Mouse (Mus musculus) hindbrain, embryonic 13.5 days (tissue): Measurements from ENCODE around the gene 6030468B19Rik. TPM values are rescaled to one million over a fixed set of nuclear protein-coding genes. Genes with fewer than 3 reads are reported as not detected.
"Not testable (repeated sequence)": the region's sequence is repeated elsewhere in the genome, so short reads cannot be mapped to it uniquely, and the experiment has no call there.

Source experiments
- ATAC-seq: fragments of 200-750 bp; cut with Nextera tagmentation; 2 replicates; pipeline ENCODE4 v1.8.0; 2017; ENCODE audit warnings: moderate TSS enrichment; ENCODE audit not compliant: low FRiP score
- H3K27ac ChIP-seq: fragments of 300-500 bp; sonication (generic); 2 replicates; pipeline ENCODE4 v1.5.1; 2015; ENCODE audit warnings: inconsistent platforms, mild to moderate bottlenecking, moderate library complexity
- H3K27me3 ChIP-seq: fragments of 300-500 bp; sonication (generic); 2 replicates; pipeline ENCODE4 v1.6.1; 2015; ENCODE audit warnings: mild to moderate bottlenecking, inconsistent platforms
- H3K36me3 ChIP-seq: fragments of 300-500 bp; sonication (generic); 2 replicates; pipeline ENCODE4 v1.6.1; 2015; ENCODE audit warnings: mild to moderate bottlenecking, inconsistent platforms
- H3K4me1 ChIP-seq: fragments of 300-500 bp; sonication (generic); replicated peaks from 2 replicates; pipeline ENCODE4 v1.6.1; 2015; ENCODE audit warnings: inconsistent platforms
- H3K4me2 ChIP-seq: fragments of 300-500 bp; sonication (generic); 2 replicates; pipeline ENCODE4 v1.6.1; 2015; ENCODE audit warnings: inconsistent platforms, mild to moderate bottlenecking, moderate library complexity
- H3K4me3 ChIP-seq: fragments of 300-500 bp; sonication (generic); 2 replicates; pipeline ENCODE4 v1.5.1; 2015; ENCODE audit warnings: mild to moderate bottlenecking, inconsistent platforms
- H3K9ac ChIP-seq: fragments of 300-500 bp; sonication (generic); 2 replicates; pipeline ENCODE4 v1.6.1; 2015; ENCODE audit warnings: mild to moderate bottlenecking, inconsistent platforms
- H3K9me3 ChIP-seq: fragments of 300-500 bp; sonication (generic); 2 replicates; pipeline ENCODE4 v1.6.1; 2016; ENCODE audit warnings: inconsistent platforms
- WGBS: fragments of 180-500 bp; shearing (Covaris S2); methylation state at CpG from one replicate; pipeline ENCODE4 v1.1.7; 2015; 5-methylcytosine and 5-hydroxymethylcytosine counted together
- polyA plus RNA-seq: library from polyadenylated mRNA; unstranded; fragments of >200 nt; fragmentation: Nextera tagmentation; extraction: Ambion mirVana; gene quantifications from 2 replicates; pipeline ENCODE4 v1.2.1, GENCODE M21; 2015

6030468B19Rik gene
- polyA plus RNA-seq, 1 experiment from 2014 or later = not detected

DNA sequence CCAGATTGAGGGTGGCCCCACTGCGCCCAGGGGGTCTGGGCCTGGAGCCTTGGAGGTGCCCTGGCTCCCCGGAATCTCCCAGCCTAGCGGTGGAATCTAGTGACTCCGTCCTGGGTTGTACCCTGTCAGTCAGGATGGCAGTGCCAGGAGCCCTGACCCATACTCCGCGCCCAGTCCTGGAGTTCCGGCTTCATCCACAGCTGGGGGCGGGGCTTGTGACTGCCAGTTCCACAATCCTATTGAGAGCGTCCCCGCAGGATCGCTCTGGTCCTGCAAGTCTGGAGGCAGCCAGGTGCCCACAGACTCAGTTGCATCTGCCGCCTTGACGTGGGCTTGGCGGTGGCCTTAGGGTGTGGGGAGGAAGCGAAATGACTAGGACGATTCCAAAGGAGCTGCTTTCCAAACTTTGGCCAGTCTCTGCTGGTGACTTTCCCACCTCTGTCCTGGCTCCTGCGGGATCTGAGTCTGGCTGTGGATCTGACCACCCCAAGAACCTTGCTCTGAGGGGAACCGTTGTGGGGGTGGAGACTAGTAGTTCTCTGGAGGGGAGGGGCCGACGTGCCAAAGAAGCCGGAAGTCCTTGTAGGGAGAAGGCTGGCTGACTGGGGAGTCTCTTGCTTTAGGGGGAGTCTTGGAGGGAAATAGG, 13.1 kb downstream of the 6030468B19Rik start:
- peaks cover 4% of the 10 kb centered on the region; the same call in 1 of the 2 replicates for H3K36me3 ChIP-seq
- peaks cover 24% of the 10 kb centered on the region for H3K4me1 ChIP-seq
- peaks cover 25% of the 10 kb centered on the region for H3K27me3 ChIP-seq
- H3K9me3 ChIP-seq = no peaks in the 10 kb centered on the region
- WGBS = under 1% methylated on average over 21 of the region's 21 CpGs
- peak; percentile 76 for ATAC-seq
- peak overlapping the region; percentile 90 for H3K4me2 ChIP-seq
- no peak overlapping the region for H3K27ac ChIP-seq
- peak overlapping the region; percentile 56 for H3K4me3 ChIP-seq
- H3K9ac ChIP-seq = peak overlapping the region; percentile 74

DNA sequence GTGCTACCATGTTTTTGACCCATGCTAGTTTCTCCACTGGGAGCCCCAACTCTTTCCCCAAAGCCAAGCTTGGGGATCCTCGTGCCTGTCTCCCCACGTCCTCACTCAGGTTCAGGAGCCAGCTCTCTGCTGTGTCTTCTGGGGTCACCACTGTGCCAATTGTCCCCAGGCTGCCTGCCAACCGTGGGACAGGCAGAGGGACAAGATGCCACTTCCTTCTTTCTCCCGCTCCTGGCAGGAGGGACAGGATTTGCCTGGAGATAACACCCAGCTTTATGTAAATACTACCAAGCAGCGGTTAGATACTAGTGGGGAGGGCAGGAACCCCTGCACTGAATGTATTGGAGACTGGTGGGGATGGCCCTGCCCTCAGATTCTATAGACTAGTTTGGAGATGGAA, 16.4 kb downstream of the 6030468B19Rik start:
- Histone ChIP-seq H3K9me3 (no peaks in the 10 kb centered on the region), H3K4me3 (no peak overlapping the region), H3K4me1 (peaks cover 27% of the 10 kb centered on the region), H3K27ac (no peak overlapping the region), H3K4me2 (no peak overlapping the region), H3K9ac (no peak overlapping the region), H3K36me3 (peaks cover 4% of the 10 kb centered on the region; the same call in 1 of the 2 replicates), H3K27me3 (peaks cover 19% of the 10 kb centered on the region)
- ATAC-seq = no peak
- WGBS = 77% methylated on average over 5 of the region's 5 CpGs

DNA sequence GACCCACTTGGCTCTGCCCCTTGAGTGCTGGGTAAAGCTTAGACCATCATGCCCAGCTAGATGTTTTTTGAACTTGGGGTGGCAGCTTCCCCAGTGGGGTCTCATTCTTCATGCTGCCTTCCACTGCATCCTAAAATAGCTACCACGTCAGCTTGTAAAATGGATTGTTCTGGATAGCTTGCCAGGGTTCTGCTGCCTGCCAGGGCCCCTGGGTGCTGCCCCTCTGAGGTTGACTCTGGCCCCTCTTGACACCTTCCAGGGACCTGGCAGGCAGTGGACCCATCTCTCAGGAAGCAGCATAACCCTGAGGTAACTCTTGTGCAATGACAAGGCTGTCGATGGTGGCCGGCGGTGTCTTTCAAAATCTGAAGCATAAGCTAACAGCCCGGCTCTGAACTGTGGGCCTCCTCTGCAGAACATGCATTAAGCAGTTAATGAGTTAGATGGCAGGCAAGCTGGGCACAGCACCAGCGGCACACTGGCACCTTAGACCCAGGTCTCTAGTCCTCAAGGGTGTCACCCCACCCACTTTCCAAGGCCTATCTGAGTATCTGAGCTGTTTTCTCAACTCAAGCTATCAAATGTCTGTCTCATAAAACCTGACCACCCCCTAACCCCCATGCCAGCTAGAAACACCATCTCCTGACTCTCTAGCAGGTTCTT, 17.4 kb downstream of the 6030468B19Rik start:
- no peak overlapping the region for H3K4me2 ChIP-seq
- no peak overlapping the region for H3K9ac ChIP-seq
- H3K4me3 ChIP-seq = no peak overlapping the region
- H3K27me3 ChIP-seq = peaks cover 9% of the 10 kb centered on the region
- no peak for ATAC-seq
- WGBS = 92% methylated on average over 6 of the region's 6 CpGs
- no peaks in the 10 kb centered on the region for H3K9me3 ChIP-seq
- H3K27ac ChIP-seq = no peak overlapping the region
- H3K36me3 ChIP-seq = peaks cover 4% of the 10 kb centered on the region; the same call in 1 of the 2 replicates
- H3K4me1 ChIP-seq = peaks cover 25% of the 10 kb centered on the region

DNA sequence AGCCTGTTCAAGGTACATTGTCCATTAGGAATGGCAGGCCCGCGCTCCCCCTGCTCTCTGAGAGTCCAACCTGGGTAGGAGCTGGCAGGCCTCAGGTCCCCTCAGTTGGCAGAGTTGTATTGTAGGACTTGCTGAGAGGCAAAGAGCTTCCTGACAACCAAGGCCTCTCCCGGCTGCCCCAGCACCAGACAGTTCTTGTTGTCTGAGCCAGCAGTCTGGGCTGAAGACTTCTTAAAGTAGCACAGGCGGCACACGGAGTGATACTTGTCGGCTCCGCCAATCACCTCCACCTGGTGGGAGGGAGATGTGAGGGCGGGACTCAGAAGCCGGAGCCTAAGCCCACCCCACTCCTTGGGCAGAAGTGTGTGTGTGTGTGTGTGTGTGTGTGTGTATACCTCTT, 18.4 kb downstream of the 6030468B19Rik start:
- H3K4me3 ChIP-seq, H3K27me3 ChIP-seq, H3K9me3 ChIP-seq, H3K4me2 ChIP-seq, H3K36me3 ChIP-seq, H3K27ac ChIP-seq, H3K9ac ChIP-seq, ATAC-seq: not testable (repeated sequence)
- peaks cover 15% of the 10 kb centered on the region for H3K4me1 ChIP-seq
- WGBS = 92% methylated on average over 9 of the region's 9 CpGs

DNA sequence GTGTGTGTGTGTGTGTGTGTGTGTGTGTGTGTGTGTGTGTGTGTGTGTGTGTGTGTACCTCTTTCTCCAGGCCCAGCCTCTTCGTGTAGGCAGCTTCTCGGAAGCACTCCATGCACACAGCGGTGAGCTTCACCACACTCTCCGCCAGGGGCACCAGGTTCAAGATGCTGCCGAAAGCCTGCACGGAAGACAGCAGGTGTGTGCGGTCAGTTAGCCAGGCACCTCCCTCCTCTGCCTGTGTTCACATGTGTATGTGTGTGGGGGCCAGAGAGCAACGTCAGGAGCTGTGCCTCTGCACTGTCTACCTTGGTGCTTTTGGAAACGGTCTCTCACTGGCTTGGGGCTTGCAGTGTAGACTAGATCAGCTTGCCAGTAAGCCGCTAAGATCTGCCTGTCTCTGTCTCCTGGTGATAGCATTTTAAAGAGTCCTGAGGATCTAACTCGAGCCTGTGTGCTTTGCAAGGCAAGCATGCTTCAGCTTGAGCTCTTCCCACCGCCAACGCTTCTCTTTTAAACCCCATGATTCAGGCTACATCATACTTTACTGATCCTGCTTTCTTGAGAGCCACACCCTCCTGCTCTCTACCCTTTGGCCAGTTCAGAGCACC, 19.0 kb downstream of the 6030468B19Rik start:
- Histone ChIP-seq H3K4me3 (no peak overlapping the region), H3K9me3 (no peaks in the 10 kb centered on the region), H3K27ac (no peak overlapping the region), H3K4me2 (no peak overlapping the region), H3K27me3 (no peaks in the 10 kb centered on the region), H3K9ac (no peak overlapping the region), H3K36me3 (peaks cover 4% of the 10 kb centered on the region; the same call in 1 of the 2 replicates), H3K4me1 (peaks cover 10% of the 10 kb centered on the region)
- ATAC-seq = no peak
- WGBS = 87% methylated on average over 13 of the region's 13 CpGs

DNA sequence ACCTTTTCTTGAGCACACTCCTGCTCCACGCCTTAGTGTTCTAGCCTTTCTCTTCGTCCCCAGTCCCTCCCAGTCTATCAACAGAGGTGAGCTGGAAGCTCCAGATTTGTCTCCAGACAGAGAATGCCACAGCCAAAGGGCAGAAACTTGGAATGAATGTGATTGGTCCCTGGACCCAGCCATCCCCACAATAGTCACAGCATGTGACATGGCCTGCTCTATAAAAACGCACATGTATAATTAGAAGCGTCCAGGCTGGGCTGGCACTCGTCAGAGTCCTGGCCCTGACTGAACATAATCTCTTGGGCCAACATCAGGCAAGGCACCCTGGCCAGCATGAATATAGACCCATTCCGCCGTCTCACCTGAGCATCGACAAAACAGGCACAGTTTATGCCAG, 21.6 kb downstream of the 6030468B19Rik start:
- Histone ChIP-seq H3K4me2 (no peak overlapping the region), H3K4me1 (peaks cover 14% of the 10 kb centered on the region), H3K27me3 (no peaks in the 10 kb centered on the region), H3K36me3 (no peaks in the 10 kb centered on the region), H3K9ac (no peak overlapping the region), H3K4me3 (no peak overlapping the region), H3K9me3 (no peaks in the 10 kb centered on the region), H3K27ac (no peak overlapping the region)
- WGBS = 70% methylated on average over 8 of the region's 8 CpGs
- no peak for ATAC-seq

DNA sequence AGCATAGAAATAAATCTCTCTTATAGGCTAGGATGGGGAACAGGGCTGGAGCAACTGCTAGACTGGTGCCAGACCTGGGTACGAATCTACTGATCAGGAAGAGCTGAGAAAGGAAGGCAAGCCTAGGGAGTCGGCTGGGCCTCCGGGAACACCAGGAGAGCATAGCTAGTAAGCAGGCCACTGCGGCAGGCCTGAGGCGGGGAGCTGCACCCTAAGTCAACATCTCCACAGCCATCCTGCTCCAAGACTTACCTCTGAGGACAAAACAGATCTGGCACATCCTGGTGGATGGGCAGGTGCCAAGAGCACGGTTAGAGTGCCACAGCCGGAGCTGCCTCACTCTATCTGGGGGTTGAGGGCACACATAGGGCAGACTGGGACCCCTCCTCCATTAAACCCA, 22.7 kb downstream of the 6030468B19Rik start:
- Histone ChIP-seq H3K27me3 (no peaks in the 10 kb centered on the region), H3K4me1 (peaks cover 23% of the 10 kb centered on the region), H3K27ac (no peak overlapping the region), H3K4me2 (no peak overlapping the region), H3K36me3 (no peaks in the 10 kb centered on the region), H3K9ac (no peak overlapping the region), H3K4me3 (no peak overlapping the region), H3K9me3 (no peaks in the 10 kb centered on the region)
- ATAC-seq = no peak
- WGBS = 91% methylated on average over 7 of the region's 7 CpGs

DNA sequence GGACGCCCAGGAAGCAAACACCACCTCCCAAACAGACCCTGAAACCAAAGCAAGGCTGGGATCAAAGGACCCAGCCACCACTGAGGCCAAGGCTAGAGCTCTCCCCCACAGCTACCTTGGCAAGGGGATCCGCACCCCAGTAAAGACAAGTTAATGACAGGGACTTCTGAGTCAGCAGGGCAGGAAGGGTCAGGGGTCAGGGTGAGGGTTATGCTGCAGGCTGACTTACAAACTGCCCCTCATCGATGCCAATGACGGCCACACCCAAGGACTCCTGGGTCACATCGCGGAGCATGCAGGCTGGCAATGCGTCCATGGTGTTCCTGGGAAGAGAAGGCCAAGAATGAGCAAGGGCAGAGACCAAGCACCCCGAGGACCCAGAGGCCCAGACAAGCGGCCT, 24.4 kb downstream of the 6030468B19Rik start:
- 88% methylated on average over 9 of the region's 9 CpGs for WGBS

DNA sequence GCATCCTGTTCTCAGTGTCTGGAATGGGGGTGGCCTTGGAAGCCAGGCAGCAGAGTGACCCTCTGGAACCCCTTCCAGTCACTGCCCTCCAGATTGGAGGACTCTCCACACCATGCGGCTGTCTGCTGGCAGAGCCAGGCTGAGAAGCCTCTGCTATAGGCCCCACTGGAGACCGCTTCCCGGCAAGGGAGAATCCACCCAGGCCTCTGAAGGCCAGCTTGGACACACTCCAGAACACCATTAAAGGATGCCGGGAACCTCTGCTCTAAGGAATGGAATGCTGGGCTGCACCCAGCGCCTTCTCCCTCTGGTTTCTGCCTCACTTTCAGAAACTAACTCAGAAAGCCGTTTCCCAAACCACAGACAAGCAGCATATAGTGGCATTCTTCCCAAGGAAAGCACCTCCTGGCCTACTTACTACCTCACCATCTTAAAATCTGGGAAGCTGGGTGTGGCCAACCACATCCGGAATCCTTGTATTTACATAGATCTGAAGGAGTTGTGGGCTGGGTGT, 25.3 kb downstream of the 6030468B19Rik start:
- H3K4me3 ChIP-seq = no peak overlapping the region
- ATAC-seq = no peak
- H3K9me3 ChIP-seq = no peaks in the 10 kb centered on the region
- no peaks in the 10 kb centered on the region for H3K36me3 ChIP-seq
- H3K4me2 ChIP-seq = no peak overlapping the region
- no peaks in the 10 kb centered on the region for H3K27me3 ChIP-seq
- H3K4me1 ChIP-seq = peaks cover 45% of the 10 kb centered on the region
- H3K9ac ChIP-seq = no peak overlapping the region
- WGBS = 82% methylated on average over 7 of the region's 7 CpGs
- no peak overlapping the region for H3K27ac ChIP-seq

More for the DNA sequence above, 24.4 kb downstream of the 6030468B19Rik start:
- Histone ChIP-seq H3K4me2 (no peak overlapping the region), H3K36me3 (no peaks in the 10 kb centered on the region), H3K9ac (no peak overlapping the region), H3K4me1 (peaks cover 39% of the 10 kb centered on the region), H3K27ac (no peak overlapping the region), H3K27me3 (no peaks in the 10 kb centered on the region), H3K4me3 (no peak overlapping the region), H3K9me3 (no peaks in the 10 kb centered on the region)
- no peak for ATAC-seq

DNA sequence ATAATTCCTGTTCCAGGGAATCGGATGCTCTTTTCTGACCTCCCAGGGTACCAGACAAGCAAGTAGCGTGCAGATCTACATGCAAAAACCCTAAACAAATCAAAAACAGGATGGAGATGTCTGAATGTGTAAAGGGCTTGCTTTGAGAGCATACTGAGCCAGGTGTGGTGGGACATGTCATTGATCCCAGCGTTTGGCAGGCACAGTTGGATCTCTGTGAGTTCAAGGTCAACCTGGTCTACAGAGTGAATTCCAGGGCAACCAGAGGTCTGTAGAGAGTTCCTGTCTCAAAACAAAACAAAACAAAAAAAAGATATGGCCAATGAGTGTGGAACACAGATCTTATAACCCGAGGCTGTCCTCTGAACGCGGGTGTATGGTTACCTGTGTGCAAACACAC, 26.0 kb downstream of the 6030468B19Rik start:
- peaks cover 51% of the 10 kb centered on the region for H3K4me1 ChIP-seq
- H3K27ac ChIP-seq = no peak overlapping the region
- H3K36me3 ChIP-seq = no peaks in the 10 kb centered on the region
- no peak overlapping the region for H3K4me3 ChIP-seq
- H3K27me3 ChIP-seq = no peaks in the 10 kb centered on the region
- no peak overlapping the region for H3K9ac ChIP-seq
- H3K4me2 ChIP-seq = no peak overlapping the region
- 95% methylated on average over 6 of the region's 6 CpGs for WGBS
- no peaks in the 10 kb centered on the region for H3K9me3 ChIP-seq
- ATAC-seq = no peak

DNA sequence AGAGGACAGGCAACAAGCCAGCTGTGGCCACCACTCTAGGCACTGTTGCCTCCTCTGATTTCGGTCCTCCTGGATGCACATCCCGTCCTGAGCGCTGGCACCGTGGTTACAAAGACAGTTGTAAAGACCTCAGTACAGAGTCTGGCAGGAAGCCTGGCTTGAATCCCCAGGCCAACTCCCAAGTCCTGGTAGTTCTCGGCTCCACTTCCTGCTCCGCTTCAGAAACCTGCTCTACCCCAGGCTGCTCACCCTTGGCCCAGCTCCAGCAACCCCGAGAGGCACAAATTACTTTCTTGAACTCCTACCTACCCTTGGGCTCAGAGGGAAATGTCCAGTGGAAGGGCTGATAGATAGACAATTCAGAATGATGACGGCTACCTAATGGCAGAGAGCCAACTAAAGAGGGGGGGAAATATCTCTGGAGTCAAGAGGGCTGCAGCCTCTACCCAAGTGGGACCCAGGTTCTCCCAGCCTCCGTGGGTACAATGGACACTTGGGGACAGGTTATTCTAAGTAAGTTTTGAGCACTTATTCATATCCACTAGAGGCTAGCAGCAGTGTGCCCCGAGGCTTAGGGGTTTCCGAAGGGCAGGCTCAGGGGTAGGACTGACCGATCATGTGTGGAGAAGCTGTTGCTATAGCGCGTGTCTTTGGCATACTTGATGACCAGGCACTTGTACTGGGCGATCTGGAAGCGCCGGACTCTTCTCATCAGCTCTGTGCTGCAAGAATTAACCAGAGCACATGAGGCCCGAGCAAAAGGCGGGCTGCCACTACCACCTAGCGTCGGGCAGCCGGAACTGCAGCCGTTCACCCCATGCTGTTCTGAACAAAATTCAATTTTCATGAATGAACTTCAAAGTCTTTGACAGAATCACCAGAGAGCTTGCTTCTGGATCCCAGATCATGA, 26.9 kb downstream of the 6030468B19Rik start:
- peak overlapping the region; percentile 64; the same call in 1 of the 2 replicates for H3K9ac ChIP-seq
- peaks cover 53% of the 10 kb centered on the region for H3K4me1 ChIP-seq
- H3K27me3 ChIP-seq = no peaks in the 10 kb centered on the region
- H3K4me3 ChIP-seq = peak overlapping the region; percentile 22
- no peaks in the 10 kb centered on the region for H3K36me3 ChIP-seq
- H3K4me2 ChIP-seq = peak overlapping the region; percentile 72
- ATAC-seq = peak; percentile 75
- 19% methylated on average over 23 of the region's 23 CpGs for WGBS
- no peaks in the 10 kb centered on the region for H3K9me3 ChIP-seq
- H3K27ac ChIP-seq = no peak overlapping the region
